Mouse (Mus musculus) neutrophil, adult 65 days (primary cell): ENCODE results near the gene Bsph2. TPM values are rescaled to one million over a fixed set of nuclear protein-coding genes. Genes with fewer than 3 reads are reported as not detected.

Experiments
- total RNA-seq: library from RNA; stranded (reverse); gene quantifications from 2 replicates; pipeline ENCODE4 v1.2.4, GENCODE M21; 2023

The Bsph2 gene
- not detected in 2 replicates for total RNA-seq

GRCm38 (mm10) chr7:13570967-13571366, at the start of gene Bsph2:
Gene Bsph2, minus strand, starts transcription at chr7:13571067.

Other genes starting within 250 kb of the Bsph2 start
- 0.64 and 0.82 TPM in 2 replicates for gene Pla2g4c, start 246.4 kb downstream of the Bsph2 start, total RNA-seq
- gene Cabp5, start 172.9 kb downstream of the Bsph2 start, total RNA-seq: not detected in 2 replicates
- not detected in 2 replicates for gene Bsph1, start 120.2 kb downstream of the Bsph2 start, total RNA-seq
- not detected in 2 replicates for gene Sult2a5, start 52.9 kb upstream of the Bsph2 start, total RNA-seq
- gene Sult2a2, start 162.4 kb upstream of the Bsph2 start, total RNA-seq: not detected in 2 replicates